Mouse (Mus musculus) T-cell, adult 2 months (primary cell): ENCODE data around the gene Sycn.

Experiments
- DNase-seq: peaks from one replicate; pipeline ENCODE4 v3.0.0; 2022; ENCODE audit warnings: low spot score

Sycn gene

DNA sequence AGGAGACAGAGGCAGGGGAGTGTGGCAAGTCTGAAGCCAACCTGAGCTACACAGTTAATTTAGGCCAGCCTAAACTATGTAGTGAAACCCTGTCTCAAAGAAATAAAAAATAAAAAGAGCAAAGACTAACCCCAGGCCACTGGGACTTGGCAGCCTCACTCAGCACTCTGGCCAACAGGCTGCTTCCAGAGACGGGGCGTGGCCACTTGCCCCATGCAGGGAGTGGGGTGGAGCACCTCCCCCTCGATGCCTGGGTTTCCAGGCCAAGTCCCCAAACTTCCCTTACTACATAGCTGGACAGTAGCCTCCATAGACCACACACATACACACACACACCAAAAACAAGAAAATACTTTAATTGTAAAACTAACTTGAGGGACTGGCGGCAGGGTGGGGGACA is 17.8 kb downstream of the Sycn start:
- DNase-seq: no peak

DNA sequence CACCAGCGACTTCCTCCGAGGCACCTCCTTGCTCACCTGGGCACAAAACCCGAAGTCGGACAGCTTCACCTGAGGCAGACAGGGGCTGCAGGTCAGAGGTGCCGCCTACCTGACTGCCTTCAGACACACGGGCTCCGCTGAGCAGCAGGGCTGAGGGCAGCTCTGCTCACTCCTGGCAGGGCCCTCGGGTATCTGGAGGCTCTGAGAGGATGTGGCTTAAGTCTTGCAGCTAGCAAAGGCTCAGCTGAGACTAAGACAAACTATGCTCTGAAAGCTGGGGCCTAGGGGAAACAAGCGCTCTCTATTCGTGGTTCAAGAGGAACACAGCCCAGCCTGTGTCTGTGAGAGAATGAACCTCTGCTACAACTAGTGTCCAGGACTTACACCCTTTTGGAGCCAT is 20.2 kb downstream of the Sycn start:
- no peak for DNase-seq

DNA sequence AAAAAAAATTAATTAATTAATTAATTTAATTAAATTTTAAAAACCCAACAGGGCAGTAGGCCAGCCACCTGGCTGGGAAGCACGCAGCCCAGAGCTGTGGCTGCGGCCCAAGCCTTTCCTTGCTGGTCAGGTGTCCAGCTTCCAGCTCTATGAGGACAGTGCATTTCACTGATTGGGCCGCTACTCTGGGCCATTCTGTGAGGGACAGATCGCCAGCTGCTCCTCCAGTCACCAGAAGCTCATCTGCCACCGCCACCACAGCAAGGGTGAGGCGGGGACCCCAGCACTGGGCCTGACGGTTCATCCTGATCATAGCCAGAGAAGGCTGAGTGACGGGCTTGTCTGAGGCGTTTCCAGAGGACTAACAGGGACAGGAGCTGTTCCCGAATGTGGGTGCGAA is 21.3 kb downstream of the Sycn start:
- no peak for DNase-seq

DNA sequence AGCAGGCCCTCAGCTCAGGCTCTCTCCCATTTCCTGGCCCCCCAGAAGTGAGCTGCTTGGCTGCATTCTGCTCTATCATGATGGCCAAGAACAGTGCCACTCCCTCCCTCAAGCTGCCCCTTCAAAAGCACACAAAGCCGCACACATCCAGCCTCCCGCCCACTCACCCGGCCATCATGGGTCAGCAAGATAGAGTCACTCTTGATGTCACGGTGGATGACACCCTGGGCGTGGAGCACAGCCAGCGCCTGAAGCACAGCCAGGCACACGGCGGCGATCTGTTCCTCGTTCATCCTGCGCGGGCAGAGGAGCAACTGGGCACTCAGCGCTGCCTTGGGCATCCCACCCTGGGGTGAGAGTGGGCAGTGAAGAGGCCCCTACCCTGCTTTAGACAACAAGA is 21.7 kb downstream of the Sycn start:
- no peak for DNase-seq

DNA sequence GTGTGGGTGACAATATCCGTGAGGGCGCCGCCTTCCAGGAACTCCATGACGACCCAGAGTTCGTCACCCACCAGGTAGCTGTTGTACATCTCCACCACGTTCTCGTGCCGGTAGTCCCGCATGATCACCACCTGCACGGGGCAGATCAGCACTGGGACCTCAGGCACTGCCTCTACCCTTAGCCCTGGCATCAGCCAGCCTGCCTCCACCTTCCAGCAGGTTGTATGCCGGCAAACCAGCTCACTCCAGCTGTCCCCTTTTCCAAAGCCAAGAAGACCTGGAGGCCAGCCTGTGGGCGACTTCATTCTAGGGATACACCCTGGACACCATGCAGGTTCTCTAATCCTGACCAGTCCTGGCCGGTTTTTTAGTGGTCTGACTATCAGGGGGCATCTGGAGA is 22.3 kb downstream of the Sycn start:
- DNase-seq: no peak

DNA sequence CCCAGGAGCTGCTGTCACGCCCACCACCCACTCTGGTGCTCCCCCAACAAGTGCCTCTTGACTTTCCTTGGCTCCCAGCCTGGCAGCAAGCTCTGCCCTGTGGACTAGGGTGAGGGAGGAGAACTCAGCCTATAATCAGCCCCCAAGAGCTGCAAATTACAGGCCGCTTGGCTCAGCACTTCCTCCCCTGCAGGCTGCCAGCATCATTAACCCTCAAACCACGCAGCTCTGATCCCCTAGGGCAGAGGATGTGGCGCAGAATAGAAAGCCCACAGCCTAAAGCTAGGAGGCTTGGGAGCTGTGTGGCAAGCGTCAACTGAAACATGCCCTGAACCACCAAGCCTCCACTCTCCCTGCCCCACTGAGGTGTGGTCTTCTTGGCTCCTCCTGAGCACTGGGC is 24.7 kb downstream of the Sycn start:
- DNase-seq: peak; percentile 56

DNA sequence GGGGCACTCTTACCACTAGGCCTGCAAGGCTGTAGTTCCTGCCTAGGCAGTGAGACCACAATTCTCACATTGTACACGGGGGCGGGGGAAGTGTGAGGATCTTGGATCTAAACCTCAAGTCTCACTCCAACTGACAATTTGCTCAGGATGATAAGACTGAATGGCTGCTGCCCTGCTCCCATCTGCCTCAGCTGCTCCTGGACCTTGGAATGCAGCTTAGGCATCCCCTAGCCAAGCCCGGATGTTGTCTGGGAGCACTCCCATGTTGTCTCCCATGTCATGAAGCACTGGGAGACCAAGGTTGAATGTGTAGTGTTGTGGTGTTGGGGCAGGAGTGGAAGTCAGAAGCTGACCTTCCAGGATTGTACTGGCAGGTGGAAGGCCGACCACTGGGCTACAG is 26.9 kb downstream of the Sycn start:
- DNase-seq: no peak

DNA sequence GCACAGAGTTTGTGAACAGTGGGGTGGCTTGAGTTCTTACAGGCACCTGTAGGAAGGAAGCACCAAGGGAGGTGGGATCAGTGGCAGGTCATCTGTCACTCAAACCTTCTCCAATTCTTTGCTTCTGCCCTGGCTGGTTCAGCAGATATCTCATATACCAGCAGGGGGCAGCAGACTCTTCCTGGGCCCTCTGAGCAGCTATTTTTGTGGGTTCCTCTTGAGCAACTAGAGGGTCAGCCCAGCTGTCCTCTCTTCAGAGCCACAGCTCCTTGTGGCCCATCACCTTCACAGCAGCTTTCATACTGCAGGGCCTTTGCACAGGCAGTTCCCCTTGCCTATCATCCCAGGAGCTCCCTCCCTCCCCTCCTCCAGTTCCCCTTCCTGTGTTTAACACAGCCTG is 27.6 kb downstream of the Sycn start:
- DNase-seq: peak; percentile 59

DNA sequence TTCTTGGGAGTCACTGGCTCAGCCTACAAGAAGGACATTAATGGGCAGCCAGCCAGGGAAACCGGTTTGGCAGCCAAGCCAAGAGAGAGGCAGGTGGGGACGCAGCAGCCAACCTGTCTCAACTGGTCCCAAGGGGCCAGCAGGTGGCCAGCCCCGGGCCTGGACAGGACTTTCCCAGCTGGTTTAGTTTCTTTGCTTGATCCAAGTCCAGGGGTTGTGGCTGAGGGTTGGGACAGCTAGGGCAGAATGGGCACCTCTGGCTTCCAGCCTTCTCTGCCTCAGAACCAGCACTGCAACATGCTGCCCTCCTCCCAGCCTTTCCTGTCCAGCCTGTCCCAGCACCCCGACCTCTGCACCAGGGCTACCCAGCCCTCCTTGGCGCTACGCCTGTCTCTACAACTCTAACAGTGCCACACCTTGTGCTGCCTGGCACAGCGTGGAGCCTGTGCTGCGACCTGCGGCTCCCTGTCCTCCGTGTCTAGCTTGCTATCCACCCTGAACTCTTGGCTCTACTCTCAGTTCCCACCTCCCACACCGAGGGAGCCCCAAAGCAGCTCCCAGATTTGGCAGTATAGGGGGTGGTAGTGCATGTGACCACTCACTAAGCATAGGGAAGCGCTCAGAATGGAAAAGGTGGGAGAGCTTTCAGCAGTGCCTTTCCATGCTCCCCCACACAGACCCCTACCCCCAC is 29.8 kb downstream of the Sycn start:
- no peak for DNase-seq

DNA sequence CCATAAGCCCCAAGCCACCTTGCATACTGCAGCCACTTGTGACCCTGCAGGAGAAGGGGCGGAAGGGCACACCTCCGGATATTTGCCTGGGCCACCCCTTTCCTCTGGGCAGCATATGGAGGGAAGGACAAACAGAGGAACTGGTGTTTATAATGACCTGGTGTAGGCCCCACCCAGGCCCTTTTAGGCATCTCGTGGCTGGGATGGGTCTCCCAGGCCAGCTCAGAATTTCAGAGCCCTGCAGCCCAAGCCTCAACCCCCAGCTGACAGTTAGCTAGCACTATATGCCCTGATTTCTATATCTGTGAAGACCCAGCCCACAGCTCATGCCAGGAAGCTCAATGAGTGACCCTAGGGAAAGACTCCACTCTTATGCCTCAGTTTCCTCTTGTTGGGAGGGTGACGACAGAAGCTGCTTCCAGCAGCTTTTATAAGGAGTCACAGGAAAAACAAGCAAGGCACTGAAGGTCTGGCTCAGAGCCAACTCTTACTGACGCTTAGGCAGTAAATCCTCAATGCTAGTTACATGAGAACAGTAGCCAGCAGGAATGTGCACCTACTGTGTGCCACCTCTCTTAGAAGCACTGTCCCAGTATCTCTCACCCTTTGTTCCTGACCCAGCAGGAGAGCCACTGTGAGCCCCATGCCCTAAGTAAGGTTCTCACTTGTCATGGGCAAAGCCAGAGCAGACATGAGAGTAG is 30.4 kb downstream of the Sycn start:
- no peak for DNase-seq

DNA sequence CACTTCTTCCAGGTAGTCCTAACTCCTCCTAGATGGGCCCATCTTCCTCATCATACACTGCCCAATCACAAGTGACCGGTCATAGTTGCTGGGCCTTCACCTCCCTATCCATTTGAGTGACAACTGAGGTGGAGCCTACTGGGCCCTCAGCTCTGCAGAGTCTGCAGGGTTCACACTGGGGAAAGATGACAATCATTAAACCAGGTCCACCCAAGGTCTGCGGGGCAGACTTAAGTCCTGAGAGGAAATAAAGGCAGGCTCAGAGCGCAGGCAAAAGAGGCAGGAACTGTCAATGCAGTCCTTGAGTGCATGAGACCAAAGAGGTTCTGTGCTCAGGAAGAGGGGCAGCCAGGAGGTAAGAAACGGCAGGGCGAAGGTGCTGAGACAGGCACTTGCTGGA is 32.0 kb downstream of the Sycn start:
- no peak for DNase-seq

DNA sequence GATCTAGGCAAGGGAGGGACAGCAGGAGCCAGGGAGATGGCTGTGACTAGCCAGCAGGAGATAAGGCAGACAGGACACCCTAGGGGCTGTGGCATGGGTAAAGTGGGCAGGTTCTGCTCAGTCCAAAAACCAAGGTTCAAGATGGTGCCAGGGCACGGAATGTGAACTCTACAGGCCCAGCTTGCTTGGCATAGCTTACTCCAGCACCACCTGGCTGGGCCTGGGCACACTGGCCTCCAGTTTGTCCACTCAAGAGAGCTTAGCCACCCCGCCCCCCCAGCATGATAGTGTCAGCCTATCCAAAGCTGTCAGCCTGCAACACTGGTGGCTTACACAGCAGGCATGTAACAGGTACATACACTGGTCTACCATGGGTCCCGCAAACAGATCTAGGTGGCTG is 32.6 kb downstream of the Sycn start:
- no peak for DNase-seq

DNA sequence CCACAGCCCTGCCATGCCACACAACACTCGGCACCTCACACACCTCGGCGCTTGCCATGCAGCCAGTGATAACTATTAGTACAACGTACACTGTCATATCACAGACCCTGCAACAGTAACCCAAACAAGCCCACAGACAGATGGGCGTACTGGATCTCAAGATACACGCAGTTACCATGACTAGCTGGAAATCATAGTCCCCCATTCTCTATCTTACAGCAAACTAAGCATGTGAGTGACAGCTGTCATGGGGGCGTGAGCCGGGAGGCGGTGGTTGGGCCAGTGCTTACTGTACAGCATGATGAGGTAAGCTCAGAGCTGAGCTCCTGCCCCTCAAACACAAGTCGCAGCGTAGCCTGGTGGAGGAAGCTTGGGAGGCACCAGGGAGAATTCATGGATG is 34.9 kb downstream of the Sycn start:
- no peak for DNase-seq

DNA sequence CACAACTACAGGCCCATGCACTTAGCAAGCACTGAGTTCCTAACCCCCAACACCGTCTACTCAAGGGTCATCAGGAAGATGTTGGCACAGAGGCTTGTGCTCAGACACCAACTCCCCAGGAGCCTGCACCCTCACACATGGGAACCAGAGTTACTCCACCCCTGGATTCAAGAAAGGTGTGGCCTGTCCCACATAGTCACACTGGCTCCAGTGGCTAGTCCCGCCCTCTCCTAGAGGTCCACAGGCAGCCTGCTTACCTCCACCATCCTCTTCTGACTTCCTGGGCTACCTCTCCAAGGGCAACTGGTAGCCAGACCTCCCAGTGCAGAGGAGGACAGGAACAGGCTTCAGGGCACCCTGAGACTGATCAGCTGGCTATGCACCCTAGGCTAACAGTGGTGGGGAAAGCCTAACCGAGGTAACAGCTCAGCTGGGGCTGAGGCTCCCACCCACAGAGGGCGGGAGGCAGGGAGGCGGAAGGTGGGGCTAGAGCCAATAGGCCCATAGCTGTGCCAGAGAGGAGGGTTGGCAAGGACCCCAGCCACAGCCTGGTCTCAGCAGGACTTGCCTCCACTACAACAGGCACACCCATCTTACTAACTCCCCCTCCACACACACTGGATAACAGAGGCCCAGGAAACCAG is 35.7 kb downstream of the Sycn start:
- no peak for DNase-seq

DNA sequence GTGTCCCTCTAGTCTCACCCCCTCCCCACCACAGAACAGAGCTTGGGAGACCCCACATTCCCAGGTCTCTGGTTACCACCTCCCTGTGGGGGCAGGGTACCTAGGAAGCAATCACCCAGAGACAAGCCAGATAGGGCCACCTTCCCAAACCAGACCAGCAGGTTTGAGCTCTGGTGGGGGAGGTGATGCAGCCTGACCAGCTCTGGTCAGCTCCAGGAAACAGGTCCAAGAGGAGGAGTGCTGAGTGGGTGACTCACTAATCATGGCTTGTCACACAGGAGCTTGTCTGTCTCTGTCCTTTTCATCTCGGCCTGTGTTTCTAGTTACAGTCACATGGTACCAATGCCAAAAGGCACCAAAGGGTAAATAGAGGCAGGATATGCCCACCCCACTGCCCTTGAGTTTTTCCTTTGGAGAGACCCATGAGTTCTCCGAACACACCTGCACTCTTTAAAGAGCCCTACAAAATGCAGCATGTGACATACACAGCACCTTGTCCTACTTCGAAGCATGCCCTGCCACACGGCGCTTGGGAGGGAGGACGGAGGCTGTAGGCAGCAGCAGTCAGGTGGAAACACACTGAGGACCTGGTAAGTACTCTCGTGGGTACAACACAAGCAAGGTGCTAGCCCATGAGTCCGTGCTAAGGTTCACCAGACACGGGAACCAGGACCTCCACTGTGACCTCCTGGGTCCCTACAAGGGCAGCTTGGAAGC is 37.3 kb downstream of the Sycn start:
- no peak for DNase-seq

DNA sequence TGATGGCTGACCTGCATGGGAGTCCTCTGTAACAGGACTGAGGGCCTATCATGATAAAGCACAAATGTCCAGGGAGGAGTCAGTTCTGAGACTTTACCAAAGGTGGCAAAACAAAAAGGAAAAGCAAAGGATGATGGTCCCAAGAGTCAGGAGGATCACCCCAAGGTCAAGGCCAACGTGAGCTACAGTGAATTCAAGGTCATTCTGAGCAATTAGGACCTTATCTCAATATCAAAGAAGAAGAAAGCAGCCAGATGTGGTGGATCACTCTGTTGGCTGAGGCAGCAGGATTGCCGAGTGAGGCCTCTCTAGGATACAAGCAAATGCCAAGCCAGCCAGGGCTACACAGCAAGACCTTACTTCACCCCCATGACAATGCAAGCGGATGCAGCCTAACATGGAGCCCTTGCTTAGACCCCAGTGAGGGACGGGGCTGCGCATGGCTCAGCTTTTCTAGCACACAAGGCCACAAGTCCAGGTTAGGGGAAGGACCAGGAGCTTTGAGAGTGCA is 37.9 kb downstream of the Sycn start:
- no peak for DNase-seq

DNA sequence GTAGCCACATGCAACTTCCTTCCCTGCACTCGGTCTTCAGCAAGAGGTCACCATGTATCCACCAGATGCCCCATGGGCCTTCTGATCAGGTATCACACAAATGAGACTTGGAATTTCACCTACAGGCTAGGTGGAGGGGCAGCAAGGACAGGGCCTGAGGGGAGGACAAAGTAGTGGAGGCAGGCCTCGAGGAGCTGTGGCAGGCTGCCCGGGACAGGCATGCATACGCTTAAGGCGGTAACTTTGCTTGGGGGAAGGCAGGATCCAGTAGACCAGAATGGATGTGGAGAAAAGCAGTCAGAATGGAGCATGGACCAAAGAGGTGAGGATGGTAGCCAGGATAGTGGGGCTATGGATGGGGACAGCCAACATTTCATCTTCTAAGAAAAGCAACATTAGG is 39.1 kb downstream of the Sycn start:
- DNase-seq: no peak

DNA sequence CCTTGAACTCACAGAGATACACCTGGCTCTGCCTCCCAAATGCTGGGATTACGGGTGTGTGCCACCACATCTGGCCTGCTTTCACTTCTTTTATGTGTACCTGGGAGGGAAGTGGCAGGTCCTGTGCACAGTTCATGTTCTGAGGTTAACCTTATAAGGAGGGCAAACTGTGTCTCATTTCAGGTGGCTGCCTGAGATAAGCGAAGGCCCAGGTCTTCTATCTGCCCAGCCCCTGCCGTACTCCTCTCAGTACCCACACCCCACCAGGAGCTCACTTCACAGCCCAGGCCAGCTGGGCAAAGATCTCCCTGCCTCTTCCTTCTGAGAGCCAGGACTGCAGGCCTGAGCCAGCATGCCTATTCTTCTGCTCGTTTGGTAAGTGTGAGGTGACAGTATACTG is 41.0 kb downstream of the Sycn start:
- DNase-seq: no peak

DNA sequence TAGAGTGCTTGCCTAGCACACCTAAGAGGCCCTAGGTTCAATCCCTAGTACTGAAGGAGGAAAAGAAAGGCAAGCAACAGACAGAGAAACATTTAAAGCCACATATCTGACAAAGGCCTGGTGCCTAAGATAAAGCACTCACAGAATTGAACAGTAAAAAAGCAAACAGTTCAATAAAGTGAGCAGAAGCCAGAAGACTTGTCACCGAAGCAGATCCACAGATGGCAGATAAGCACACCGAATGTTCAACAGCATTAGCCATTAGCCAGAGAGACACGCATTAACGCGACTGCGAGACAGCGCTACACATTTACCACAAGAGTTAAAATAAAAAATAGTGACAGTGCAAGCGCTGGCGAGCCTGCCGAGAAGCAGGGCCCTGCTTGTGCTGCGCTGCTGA is 42.2 kb downstream of the Sycn start:
- DNase-seq: no peak

DNA sequence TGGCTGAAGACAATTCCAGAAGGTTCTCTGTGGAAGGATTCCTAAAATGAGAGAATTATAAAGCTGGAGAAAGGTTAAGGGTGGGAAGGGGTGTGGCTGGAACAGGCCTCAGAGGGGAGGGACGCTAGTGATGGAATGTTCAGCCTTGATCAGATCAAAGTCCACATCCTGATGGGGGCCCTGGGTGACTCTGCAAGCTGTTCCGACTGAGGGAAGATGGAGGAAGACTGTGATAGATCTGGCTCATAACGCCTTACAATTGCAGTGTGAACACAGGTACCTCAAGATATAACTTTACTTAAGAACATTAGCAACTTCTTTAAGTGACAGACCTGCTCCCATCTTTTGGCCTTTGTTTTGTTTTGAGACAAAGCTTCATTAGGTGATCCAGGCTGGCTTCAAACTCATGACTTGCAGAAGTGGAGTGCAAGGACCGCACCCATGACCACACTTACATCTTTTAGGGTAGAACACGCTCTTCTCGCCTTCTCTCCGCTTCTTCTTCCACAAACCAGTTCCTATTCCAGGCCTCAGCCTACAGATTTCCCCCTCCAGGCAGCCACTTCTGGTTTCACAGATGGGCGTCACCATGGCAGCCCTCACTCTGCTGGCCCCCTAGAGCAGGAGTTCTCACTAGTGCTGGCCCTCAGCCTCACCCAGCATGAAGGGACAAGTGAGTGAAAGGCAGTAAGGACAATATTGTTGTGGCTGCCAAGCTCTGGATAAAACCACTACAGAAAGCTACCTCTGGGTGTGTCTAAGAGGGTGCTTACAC is 43.1 kb downstream of the Sycn start:
- DNase-seq: no peak

DNA sequence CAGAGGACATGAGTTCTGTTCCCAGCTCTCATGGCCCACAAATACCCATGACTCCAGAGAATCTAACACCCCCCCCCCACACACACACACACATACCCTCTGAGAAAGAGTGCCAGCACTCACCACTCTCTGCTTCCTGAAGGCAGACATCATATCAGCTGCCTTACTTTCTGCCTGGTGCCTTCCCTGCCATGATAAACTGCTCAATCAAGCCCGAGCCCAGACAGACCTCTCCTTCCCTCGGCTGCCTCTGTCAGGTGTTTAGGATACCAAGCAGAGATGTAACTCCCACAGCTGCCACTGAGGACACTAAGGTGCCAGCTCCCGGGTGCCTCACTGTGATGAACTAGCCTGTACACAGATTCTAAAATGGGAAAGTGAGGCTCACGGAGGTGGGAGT is 43.8 kb downstream of the Sycn start:
- no peak for DNase-seq

DNA sequence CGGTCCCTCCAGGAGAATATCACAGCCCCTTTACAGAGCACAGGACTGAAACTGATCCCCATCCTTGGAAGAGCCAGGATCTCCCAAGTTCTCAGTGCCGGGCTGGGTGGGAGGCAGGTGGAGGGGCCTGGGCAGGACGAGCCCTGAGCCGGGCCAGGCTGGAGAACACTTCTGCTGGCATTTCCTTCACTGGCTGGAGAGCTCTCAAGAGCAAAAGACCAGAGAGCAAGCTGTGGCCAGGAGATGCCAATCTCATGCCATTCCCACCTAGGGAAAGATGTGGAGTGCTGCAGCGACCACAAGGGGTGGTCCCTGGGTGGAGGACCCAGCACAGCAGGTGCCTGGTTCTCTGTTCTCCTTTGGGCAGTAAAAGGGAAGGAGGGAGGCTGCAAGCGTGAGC is 44.3 kb downstream of the Sycn start:
- DNase-seq: no peak
